Mouse (Mus musculus) bone marrow, adult 2 months (tissue): Measurements from ENCODE around the gene Grb14. TPM values are rescaled to one million over a fixed set of nuclear protein-coding genes. Genes with fewer than 3 reads are reported as not detected.
A peak's percentile ranks its signal among the peaks of the same experiment; 100 is the strongest.

Experiments used
- H3K27ac ChIP-seq: fragments of 200-500 bp; 2 replicates; pipeline ENCODE4 v1.5.1; 2012; ENCODE audit warnings: low read depth, mild to moderate bottlenecking, control low read depth, inconsistent platforms, low read length; ENCODE audit not compliant: control insufficient read depth, poor library complexity, insufficient read depth
- H3K4me1 ChIP-seq: fragments of 200-500 bp; 2 replicates; pipeline ENCODE4 v1.6.1; 2011; ENCODE audit warnings: low read length; ENCODE audit not compliant: control insufficient read depth, insufficient read depth
- H3K4me3 ChIP-seq: fragments of 200-500 bp; replicated peaks from 2 replicates; pipeline ENCODE3; 2011; ENCODE audit warnings: mild to moderate bottlenecking, low read depth, low read length, control low read depth; ENCODE audit not compliant: control insufficient read depth
- CTCF ChIP-seq: fragments of 200-500 bp; IDR thresholded peaks from 2 replicates; pipeline ENCODE4 v1.5.1; 2011; ENCODE audit warnings: low read length, control low read depth; ENCODE audit not compliant: control insufficient read depth, insufficient read depth
- POLR2A ChIP-seq: fragments of 200-500 bp; IDR thresholded peaks from 2 replicates; pipeline ENCODE4 v1.6.1; 2011; ENCODE audit warnings: low read depth, mild to moderate bottlenecking, control low read depth, low read length, borderline replicate concordance; ENCODE audit not compliant: control insufficient read depth
- WGBS: fragments of 180-500 bp; shearing (Covaris S2); methylation state at CpG from one replicate; pipeline ENCODE4 v1.1.7; 2018; 5-methylcytosine and 5-hydroxymethylcytosine counted together
- polyA plus RNA-seq: library from polyadenylated mRNA; stranded (reverse); fragments of >200 nt; gene quantifications from 2 replicates; pipeline ENCODE4 v1.2.4, GENCODE M21; 2011; ENCODE audit warnings: low replicate concordance; ENCODE audit not compliant: missing spikeins, insufficient read depth, insufficient read length

The Grb14 gene
- polyA plus RNA-seq, 1 experiment: not detected

DNA sequence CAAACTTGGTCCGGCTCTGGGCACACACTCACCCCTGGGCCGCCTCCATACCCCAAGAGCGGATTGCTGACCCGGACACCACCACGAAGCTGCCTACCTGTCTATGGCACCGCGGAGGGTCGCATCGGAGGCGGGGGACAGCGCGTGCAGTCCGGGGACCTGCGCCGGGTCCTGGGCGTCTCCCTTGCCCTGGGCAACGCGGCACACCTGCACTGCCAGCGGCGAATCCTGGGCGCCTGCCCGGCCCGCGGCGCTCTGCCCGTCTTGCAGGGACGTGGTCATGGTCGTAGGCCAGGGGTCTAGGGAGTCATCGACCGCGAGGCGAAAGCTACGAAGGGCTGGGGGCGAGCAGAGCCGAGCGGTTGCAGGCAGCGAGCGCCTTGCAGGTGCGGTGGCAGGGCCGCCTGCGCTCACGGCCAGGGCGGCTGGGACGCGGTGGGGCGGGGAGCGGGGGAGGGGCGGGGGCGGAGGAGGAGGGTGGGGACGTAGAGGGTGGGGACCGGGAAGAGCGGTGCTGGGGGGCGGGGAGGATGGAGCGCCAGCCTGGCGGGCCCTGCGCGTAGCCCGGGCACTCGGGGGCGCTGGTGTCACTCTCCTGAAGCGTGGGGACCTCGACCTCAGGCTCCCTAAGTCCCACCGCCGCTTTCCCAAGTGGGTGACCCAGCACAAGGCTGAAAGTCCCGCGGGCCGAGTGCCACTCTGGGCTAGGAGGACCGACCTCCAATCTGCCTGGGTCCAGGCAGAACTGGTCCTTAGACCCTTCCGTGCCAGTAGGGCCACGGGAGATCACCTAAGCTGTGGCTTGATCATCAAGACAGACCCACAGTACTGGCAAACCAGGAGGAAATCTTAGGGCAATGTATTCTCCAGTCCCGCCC is 2.2 kb downstream of the Grb14 start:
- peak overlapping the region; percentile 67 for H3K4me3 ChIP-seq
- under 1% methylated on average over 62 of the region's 71 CpGs for WGBS
- no peaks in the 10 kb centered on the region for H3K4me1 ChIP-seq
- no peak overlapping the region; the same call in 1 of the 2 replicates for H3K27ac ChIP-seq
- TF ChIP-seq CTCF (peak; percentile 2; the same call in 1 of the 2 replicates), POLR2A (no peak)

DNA sequence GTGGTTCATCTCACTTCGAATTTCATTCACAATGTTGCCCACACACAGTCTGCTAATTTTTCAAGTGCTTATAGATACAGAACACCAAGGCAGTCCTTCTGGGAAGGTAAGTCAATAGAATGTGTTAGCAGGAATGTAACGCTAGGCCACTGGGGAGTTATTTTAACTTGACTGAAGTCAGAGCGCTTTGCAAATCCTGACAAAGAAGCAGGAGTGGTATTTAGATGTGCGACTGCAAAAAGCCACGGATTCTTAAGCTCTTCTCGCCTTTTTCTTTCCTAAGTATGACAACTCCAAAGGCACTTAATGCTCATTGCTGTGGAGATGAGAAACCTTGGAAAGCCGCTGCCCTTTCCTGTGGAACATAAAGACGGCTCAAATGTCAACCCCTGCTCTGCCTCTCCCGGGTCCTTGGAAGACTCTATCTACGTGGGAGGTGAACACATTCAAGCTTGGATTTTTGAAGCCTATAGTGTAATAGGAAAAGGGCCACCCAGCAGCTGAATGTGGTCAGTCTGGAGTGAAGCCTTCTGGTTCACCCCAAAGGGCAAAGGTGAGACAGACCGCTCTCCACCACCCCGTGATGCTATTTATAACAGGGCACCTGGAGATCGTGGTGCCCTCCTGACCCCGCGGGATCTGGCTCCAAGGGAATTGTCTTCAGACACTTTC is 3.0 kb downstream of the Grb14 start:
- Histone ChIP-seq H3K4me3 (peak overlapping the region; percentile 67), H3K27ac (no peak overlapping the region), H3K4me1 (no peaks in the 10 kb centered on the region)
- WGBS: 30% methylated on average over 15 of the region's 15 CpGs
- no peak for TF ChIP-seq POLR2A
- no peak for TF ChIP-seq CTCF

DNA sequence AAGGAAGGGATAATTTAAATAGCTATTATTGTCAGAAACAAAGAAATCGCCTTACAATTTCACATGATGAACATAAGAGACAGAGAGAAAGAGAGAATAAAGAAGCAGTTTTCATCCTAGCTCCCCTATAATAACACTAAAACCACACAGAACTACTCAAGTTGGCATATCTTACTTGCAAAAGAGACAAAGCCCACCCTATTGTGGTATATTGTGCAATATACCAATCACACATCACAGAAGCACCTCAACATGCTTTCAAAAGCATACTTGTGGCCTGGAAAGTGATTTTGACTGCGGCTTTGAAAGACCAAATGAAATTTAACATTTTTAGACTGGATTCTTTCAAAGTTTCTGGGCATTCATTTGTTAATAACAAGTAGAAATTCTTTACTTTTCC is 7.4 kb downstream of the Grb14 start:
- TF ChIP-seq CTCF (no peak), POLR2A (no peak)
- H3K4me1 ChIP-seq: no peaks in the 10 kb centered on the region
- no peak overlapping the region for H3K27ac ChIP-seq
- no peak overlapping the region for H3K4me3 ChIP-seq
- 50% methylated on average over 2 of the region's 2 CpGs for WGBS

DNA sequence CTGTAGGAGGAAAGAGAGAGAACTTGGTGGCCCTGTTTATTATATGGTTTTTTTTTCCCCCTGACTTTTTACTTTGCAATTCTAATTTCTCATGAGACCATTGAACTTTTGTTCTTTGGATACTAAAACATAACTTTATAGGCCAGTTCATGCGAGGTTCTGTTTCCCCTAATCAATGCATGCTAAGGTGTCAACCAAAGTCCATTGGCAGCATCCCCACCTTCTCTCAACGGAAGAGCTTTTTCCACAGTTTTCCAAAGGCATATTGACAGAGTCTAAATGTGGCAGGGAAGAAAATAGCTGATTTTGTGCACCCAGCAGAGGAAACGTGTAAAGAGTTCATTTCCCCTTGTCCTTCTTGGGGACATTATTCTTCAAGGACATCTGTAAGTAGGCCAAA is 10.2 kb downstream of the Grb14 start:
- H3K27ac ChIP-seq: no peak overlapping the region
- no peaks in the 10 kb centered on the region for H3K4me1 ChIP-seq
- no peak for TF ChIP-seq CTCF
- TF ChIP-seq POLR2A: no peak
- H3K4me3 ChIP-seq: no peak overlapping the region
- 78% methylated on average over 3 of the region's 3 CpGs for WGBS

DNA sequence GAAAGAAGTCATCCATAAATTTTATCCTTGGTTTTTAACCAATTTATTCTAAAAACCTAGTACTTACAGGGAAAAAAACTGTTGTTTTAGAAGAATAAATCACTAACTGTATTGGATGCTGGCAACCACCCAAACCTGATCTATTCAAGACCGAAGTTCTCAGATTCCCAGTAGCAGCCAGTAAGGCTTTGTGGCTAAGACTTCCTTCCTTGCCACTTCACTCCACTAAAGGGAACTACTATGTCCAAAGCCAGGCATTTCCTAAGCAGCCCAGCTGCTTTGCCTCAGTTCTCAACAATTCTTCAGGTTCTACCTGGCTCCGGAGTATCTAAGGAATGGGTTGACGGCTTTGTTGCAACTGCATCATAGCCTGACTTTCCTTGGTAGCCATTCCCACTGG is 14.7 kb downstream of the Grb14 start:
- 34% methylated on average over 3 of the region's 3 CpGs for WGBS
- TF ChIP-seq POLR2A (no peak), CTCF (no peak)
- Histone ChIP-seq H3K27ac (no peak overlapping the region), H3K4me1 (no peaks in the 10 kb centered on the region), H3K4me3 (no peak overlapping the region)

DNA sequence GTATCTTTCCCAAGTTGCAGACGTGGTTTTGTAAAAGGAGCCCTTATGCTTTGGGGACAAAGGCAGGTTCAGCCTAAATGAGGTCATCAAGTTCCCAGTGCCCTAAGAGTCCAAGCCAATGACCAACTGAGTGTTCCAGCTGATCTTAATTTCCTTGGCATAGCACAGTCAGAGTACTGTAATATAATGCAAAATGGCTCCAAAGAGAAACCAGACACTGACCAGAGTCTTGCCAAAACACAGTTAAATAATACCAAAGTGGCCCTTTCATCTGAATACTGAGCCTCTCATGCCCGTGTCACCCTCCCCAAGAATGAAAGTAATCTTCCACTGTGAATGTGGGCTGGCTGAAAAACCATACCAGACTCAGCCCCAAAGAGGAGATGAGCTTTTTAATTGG is 17.4 kb downstream of the Grb14 start:
- WGBS: 72% methylated on average over 2 of the region's 2 CpGs
- no peaks in the 10 kb centered on the region for H3K4me1 ChIP-seq
- TF ChIP-seq CTCF: no peak
- TF ChIP-seq POLR2A: no peak
- H3K4me3 ChIP-seq: no peak overlapping the region
- H3K27ac ChIP-seq: no peak overlapping the region

DNA sequence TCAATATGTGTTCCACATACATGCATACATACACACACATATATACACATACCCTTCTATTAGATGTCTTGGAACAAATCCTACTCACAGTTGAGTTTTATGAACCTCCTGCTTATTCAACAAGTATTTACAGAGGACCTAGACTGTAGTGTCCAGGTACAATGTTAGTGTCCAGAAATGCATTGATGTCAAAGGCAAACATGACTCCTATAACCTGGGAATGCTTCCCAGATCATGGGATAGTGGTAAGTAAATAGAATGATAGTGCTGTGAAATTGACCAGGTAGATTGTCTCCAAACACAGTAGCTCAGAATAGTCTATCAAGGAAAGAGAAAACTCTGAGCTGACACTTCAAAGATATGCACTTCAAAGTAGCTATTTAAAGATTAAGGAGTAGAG is 19.7 kb downstream of the Grb14 start:
- H3K4me1 ChIP-seq: no peaks in the 10 kb centered on the region
- TF ChIP-seq CTCF: no peak
- no peak for TF ChIP-seq POLR2A
- H3K27ac ChIP-seq: no peak overlapping the region
- no peak overlapping the region for H3K4me3 ChIP-seq

DNA sequence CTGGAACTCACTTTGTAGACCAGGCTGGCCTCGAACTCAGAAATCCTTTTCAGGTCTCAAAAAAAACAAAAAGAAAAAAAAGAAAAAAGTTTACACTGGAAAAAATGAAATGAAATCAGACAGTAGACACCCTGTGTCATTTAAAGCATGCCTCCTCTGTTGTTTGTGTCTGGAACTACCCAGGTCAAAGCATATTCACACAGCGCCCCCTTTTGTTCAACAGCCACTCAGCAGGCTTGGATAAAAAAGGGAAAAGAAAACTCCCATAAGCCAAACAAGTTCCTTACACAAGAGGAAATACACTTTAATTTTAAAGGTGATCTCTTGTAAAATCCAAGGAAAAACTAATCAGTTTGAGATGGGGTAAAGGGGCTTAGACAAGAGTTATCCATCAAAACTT is 21.4 kb downstream of the Grb14 start:
- no peak for TF ChIP-seq POLR2A
- no peak for TF ChIP-seq CTCF
- WGBS: 40% methylated on average over 2 of the region's 2 CpGs
- Histone ChIP-seq H3K4me1 (no peaks in the 10 kb centered on the region), H3K27ac (no peak overlapping the region), H3K4me3 (no peak overlapping the region)
